Mouse (Mus musculus): ENCODE results near the gene Meiob.

The Meiob gene

DNA sequence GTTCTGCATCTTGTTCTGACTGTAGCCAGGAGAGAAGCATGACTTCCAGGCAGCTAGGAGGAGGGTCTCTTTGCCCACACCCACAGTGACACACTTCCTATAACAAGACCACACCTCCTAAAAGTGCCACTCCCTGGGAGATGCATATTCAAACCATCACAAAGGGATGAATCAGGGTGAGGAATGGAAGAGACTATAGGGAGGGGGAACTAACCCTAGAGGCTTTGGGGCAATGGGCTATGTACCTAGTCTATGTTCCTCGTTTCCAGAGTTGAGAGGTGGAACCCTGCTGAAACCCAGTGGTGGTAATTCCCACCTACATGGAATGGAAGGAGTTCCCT, 70.3 kb downstream of the Meiob start:
- no peak for DNase-seq (ENCODE audit: low read depth)

DNA sequence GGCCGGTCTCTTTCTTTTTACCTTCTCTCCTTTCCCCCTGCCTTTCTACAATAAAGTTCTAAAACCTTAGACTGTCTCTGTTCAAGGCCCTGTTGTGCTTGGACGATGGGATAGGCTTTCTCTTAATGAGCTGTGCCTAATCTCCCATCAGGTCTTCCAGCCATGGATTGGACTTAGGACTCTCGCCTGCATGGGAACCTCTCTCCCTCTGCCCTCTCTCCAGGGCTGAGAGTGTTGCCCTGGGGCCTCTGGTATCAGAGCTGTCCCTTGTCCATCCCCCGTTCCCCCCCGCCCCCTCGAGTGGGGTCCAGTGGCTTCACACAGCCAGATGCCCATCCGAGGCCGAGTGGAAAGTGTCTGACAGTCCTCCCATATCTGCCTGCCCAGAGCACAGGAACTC, 70.9 kb downstream of the Meiob start:
- no peak for DNase-seq (ENCODE audit: low read depth)

DNA sequence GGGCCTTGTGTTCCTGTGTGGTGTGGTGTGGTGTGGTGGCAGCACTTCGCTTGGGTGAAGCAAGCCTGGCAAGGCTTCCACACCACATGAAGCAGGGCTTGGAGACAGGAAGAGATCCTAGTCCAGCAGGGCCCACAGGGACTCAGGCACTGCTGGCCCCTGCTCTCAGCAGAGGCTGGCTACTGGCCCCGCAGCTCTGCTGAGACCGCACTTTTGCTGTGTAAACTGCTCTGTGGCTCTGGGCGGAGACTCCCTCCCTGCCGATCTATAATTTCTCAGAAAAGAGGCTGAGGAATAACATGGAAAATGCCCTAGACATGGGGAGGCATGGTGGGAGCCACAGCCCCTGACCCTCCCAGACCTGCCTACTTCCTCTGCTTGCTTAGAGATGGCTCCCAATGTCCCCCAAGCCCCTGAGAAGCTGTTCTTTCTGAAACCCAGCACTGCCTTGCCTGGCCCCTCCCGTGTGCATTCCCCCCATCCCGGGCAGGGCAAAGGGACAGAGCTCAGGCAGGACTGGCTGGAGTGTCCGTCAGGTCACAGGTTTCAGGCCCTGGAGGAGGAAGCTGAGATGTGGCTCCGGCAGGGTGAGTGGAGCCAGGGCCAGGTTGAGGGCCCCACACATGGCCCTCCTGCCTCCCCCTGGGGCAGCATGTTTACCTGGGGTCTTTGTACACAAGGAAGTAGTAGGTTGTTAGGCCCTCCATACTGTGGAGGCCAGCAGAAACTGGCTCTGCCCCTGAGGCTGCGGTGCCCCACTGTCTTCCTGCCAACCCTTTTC, 73.4 kb downstream of the Meiob start:
- DNase-seq (ENCODE audit: low read depth) = no peak

DNA sequence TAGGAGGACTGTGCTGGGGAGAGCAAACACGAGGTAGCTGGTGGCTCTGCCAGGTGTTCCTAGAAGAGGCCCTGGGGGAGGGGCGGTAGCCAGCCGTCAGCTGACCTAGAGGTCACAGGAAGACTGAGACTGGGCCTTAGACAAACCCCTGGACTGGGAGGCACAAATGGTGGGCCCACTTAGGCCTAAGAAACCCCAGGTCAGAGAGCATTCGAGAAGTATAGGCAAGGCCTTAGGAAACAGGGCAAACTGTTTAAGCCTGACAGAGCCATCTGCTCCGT, 74.0 kb downstream of the Meiob start:
- no peak for DNase-seq (ENCODE audit: low read depth)

DNA sequence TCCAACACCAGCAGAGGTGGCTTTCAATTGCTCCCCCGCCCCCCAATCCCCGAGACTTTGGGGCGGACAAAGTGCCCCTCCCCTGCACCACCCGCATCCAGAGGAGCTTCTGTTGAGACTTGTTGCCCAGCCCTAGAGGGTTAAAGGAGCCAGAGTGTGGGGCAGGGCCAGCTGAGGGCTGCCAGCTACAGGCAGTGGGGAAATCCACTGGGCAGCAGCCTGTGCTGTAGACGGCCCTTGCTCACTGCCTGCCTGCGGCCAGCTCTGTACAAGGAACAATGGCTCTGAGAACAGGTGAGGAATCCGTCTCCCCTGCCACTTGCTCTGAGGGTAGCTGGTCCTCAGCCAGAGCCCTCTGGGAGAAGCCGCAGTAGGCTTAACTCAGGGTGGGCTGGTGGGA, 74.4 kb downstream of the Meiob start:
- DNase-seq (ENCODE audit: low read depth) = no peak

DNA sequence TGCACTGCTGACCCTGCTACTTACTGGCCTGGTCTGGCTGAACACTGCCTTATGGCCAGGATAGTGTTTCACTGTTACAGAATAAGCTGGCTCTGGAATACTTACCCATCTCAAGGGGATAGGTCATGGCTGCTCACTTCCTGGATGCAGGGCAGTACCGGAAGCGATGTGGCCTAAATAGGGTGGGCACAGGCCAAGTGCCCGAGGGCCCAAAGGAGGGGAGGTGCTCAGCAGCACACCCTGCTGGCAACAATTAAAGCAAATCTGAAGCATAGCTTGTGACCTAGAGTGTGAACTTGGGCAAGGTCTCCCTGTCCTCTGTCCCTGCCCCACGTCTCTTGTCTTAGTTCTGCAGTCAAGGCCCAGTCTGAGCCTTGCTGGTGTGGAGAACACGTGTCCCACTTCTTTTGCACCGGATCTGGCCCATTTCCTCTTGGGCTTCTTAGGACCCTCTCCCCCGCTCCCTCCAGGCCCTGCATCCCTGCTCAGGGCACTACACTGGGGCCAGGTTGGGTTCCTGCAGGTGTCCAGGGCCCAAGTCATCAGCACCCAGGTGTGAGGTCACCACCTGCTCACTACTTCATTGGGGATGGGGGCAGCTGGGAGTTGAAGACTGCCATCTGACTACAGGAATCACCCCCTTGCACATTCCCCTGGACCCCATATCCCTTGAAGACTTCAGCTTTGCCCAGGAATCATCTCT, 77.8 kb downstream of the Meiob start:
- DNase-seq (ENCODE audit: low read depth) = peak; percentile 30

DNA sequence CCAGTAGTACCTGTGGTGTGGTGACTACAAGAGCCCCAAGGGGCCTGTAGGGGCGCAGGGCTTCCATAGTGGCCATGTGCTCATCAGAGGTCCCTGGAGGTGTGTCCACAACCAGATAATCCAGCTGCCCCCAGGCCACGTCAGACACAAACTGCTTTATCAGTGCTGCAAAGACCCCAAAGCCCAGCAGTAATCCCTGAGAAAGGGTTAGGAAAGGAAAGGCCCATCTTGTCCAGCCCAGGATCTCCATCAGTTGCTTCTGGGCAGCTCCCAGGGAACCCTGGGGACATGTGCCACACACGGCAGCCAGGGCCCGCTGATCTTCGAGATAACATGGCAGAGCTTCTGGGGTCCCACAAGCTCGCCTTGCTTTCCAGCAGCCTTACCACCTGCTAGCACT, 80.3 kb downstream of the Meiob start:
- DNase-seq (ENCODE audit: low read depth) = no peak

DNA sequence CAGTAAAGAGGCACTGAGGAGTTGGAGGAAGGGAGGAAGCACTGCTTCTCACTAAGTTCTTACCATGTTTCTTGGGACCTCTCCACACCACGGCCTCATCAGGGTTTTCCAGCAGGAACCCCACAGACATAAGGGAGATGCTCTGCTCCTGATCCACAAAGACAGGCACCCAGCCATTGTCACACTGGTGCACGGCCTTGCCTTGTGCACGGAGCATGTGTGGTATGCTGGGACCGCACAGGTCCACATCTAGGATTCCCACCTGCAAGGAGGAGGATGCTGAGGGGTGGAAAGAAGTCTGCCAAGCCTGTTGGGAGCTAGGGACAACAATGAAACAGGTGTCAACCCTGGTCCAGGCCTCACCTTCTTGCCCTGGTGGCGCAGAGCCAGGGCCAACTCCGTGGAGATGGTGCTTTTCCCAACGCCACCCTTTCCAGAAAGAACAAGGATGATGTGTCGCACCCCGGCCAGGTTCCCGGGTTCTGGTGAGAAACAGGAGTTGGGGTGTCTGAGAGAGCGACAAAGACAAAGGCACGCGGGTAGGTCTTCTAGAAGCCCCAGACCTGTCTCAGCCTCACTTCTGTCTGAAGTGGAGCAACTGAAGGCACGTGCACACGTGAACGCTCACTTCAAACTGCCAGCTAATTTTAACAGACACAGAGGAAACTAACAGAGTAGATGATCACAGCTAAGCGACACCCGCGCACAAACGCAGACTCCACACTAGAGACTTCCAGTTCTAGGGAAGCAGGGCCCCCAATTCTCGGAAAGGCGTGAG, 81.5 kb downstream of the Meiob start:
- no peak for DNase-seq (ENCODE audit: low read depth)

DNA sequence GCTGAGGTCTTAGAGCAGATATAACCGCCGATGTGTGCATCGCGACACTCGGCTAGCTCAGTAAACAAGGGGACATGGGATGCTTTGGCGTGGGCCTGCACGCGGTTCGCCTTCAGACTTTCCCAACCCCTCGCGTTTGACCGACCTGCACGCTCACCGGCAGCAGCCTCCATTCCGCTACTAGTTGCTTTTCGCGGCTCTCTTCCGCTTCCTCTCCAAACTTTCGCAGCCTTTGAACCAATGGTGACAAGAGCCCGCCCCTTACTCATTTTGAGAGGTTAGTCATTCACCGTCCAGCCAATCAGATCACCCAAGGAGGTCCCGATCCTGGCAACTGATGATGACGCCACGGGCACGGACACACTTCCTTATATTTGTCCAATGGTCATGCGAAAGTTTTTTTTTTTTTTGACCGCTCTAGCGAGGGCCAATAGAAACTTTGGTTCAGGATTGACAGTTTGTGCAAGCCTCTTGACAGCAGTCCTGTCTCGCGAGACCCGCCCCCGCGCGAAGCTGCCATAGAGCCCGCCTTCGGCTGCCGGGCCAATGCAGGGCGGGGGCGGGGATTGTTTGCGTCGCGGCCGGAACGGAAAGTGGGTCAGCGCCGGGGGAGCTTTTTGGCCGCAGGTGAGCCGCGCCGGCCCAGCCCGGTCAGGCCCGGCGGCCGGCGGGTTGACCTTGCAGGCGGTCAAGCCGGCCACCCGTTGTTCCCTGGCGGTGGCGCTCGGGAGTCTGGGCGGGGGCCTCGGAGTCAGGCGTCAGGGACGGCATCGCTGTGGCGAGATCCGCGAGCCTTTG, 82.2 kb downstream of the Meiob start, which contains the start of the genes Nubp2 and Spsb3:
Gene Nubp2 (minus strand): TSS at position 216 of the 798 bp plus-strand sequence.
Gene Spsb3 (plus strand): TSS at position 510 of the 798 bp plus-strand sequence.
- DNase-seq (ENCODE audit: low read depth) = peak; percentile 98

DNA sequence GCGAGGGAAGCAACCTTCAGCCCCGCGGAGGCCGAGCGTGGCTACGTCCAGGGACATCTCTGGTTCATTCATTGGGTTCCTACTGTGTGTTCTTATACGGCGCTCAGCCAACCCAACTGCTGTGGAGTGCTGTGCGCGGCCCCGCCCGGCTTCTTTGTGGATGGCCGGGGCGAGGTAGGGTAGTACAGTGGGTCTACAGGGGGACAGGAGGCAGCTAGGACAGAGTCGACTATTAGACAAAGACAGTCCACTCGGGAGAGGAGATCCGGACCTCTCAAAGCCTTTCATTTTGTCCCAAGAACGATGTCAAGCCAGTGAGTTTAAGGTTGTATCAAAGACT, 82.8 kb downstream of the Meiob start:
- DNase-seq (ENCODE audit: low read depth) = no peak

DNA sequence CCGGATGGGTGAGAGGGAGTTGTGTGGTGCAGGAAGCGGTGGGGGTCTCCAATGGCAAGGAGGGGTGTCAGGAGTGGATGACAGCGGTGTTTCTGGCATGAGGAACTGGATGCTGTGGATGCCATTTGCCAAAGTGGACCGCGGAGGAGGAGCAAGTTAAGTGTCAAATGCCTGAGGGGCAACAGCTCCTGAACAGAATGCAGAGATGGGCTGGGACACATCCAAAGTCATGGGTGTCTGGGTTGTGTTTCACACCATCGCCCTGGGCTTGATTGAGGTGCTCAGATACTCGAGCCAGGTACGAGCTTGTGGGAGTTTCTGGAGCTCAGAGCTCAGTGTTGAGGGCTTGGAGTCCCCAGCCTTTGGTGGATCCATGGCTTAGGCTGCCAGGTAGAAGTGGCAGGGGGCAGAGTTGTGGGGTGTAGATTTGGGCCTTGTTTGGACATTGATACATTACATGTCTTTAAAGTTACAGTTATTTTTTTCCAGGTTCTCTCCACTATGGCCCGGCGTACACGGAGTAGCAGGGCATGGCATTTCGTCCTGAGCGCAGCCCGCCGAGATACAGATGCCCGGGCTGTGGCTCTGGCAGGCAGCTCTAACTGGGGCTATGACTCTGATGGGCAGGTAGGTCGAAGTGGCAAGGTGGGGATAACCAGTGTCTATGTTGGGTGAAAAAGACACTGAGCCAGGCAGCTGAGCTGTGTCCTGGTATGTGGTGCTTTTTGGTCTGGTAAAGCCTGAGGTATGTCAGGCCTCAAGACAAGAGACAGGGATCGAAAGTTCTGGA, 83.4 kb downstream of the Meiob start:
- no peak for DNase-seq (ENCODE audit: low read depth)

DNA sequence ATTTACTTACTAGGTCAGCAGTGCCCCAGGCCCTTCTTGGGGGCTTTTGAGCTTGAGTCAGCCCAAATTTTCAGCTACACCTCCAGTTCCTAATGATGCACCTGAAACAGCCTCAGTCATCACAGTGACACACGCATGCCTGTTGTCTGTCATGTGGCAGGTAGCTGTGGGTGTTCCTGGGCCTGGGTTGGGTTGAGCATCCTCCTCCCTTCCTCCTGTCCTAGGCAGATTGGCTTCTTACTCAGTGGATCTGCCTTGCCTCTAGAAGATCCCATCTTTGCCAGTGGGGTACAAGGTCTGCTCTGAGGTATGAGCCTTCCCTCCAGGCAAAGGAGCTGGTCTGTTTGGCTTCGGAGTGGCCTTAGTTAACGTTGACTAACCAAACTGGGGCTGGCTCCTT, 84.8 kb downstream of the Meiob start:
- no peak for DNase-seq (ENCODE audit: low read depth)

All from c-Kit-positive CD71-positive TER-119-negative erythroid progenitor cells, embryonic 14.5 days (primary cell).